Mouse (Mus musculus) hindbrain, postnatal 0 days (tissue): ENCODE results near the gene Ndufaf2. TPM values are rescaled to one million over a fixed set of nuclear protein-coding genes. Genes with fewer than 3 reads are reported as not detected.

ENCODE experiments used
- ATAC-seq: fragments of 200-750 bp; cut with Nextera tagmentation; 2 replicates; pipeline ENCODE4 v1.8.0; 2017; ENCODE audit warnings: mild to moderate bottlenecking, moderate TSS enrichment, moderate library complexity
- DNase-seq: peaks from one replicate; pipeline ENCODE4 v3.0.0-alpha.2; 2015; ENCODE audit warnings: low spot score
- H3K27ac ChIP-seq: fragments of 300-500 bp; sonication (generic); 2 replicates; pipeline ENCODE4 v1.5.1; 2014; ENCODE audit warnings: mild to moderate bottlenecking
- H3K27me3 ChIP-seq: fragments of 300-500 bp; sonication (generic); 2 replicates; pipeline ENCODE4 v1.6.1; 2014; ENCODE audit warnings: low read length, mixed read lengths; ENCODE audit not compliant: insufficient read depth
- H3K36me3 ChIP-seq: fragments of 300-500 bp; sonication (generic); 2 replicates; pipeline ENCODE4 v1.6.1; 2014; ENCODE audit warnings: low read length, mixed read lengths; ENCODE audit not compliant: insufficient read depth
- H3K4me1 ChIP-seq: fragments of 300-500 bp; sonication (generic); 2 replicates; pipeline ENCODE4 v1.6.1; 2014; ENCODE audit warnings: antibody characterized with exemption, low read length, mixed read lengths; ENCODE audit not compliant: insufficient read depth
- H3K4me2 ChIP-seq: fragments of 300-500 bp; sonication (generic); 2 replicates; pipeline ENCODE4 v1.6.1; 2014; ENCODE audit warnings: low read depth, mild to moderate bottlenecking, low read length, moderate library complexity, mixed read lengths
- H3K4me3 ChIP-seq: fragments of 300-500 bp; sonication (generic); 2 replicates; pipeline ENCODE4 v1.5.1; 2014; ENCODE audit warnings: low read length
- H3K9ac ChIP-seq: fragments of 300-500 bp; sonication (generic); replicated peaks from 2 replicates; pipeline ENCODE4 v1.6.1; 2014; ENCODE audit warnings: mild to moderate bottlenecking, low read length, moderate library complexity, mixed read lengths
- H3K9me3 ChIP-seq: fragments of 300-500 bp; sonication (generic); 2 replicates; pipeline ENCODE4 v1.6.1; 2016; ENCODE audit warnings: low read length, mixed read lengths
- CTCF ChIP-seq: IDR thresholded peaks from 2 replicates; pipeline ENCODE4 v1.5.1; 2016; ENCODE audit warnings: antibody characterized with exemption, control low read depth, low read depth
- WGBS: fragments of 180-500 bp; shearing (Covaris S2); extraction: QIAGEN DNeasy Blood & Tissue Kit; methylation state at CpG from one replicate; pipeline ENCODE4 v1.1.7; 2014; 5-methylcytosine and 5-hydroxymethylcytosine counted together
- polyA plus RNA-seq: library from polyadenylated mRNA; unstranded; fragments of >200 nt; fragmentation: Nextera tagmentation; extraction: Ambion mirVana; gene quantifications from 2 replicates; pipeline ENCODE4 v1.2.1, GENCODE M21; 2015
- total RNA-seq: library from RNA; depleted of rRNA; stranded (reverse); fragments of >200 nt; gene quantifications from 2 replicates; pipeline ENCODE4 v1.2.3, GENCODE M21; 2014

Ndufaf2 gene
- total and polyA plus RNA-seq, 2 experiments from 2014 or later = 8.2 to 74.9 TPM

DNA sequence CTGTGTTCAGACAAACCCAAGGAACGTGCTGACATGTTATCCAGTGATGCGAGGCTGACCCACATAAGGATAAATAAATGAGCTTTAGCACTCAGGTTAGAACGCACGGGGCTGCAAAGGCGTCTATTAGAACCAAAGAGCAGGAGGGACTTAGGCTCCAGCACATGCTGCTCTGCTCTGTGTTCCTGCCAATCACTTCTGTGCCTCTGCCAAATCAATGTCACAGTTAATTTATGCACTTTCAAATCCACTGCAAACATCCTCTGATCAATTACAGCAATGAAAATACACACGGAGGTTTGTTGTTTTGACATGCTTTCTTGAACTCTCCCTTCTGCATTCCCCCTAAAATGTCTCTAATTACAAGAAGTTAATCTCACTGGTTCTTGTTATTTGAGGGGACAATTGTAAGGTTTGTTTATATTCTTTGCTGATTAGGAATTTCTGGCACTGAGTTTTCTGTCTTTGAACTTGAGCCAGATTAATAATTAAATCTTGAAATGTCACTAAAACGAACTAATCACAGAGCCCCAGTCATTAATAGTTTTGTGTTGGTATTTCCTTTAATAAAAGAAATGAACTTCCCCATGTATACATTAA, 98.0 kb downstream of the Ndufaf2 start:
- Histone ChIP-seq H3K27ac (no peak overlapping the region), H3K9me3 (no peaks in the 10 kb centered on the region), H3K4me3 (no peak overlapping the region), H3K36me3 (no peaks in the 10 kb centered on the region), H3K4me2 (peak overlapping the region; percentile 13; the same call in 1 of the 2 replicates), H3K4me1 (peaks cover 7% of the 10 kb centered on the region; the same call in 1 of the 2 replicates), H3K27me3 (no peaks in the 10 kb centered on the region), H3K9ac (no peak overlapping the region)
- 24% methylated on average over 7 of the region's 7 CpGs for WGBS
- peak; percentile 32; the same call in 1 of the 2 replicates for ATAC-seq
- no peak for TF ChIP-seq CTCF
- DNase-seq = peak; percentile 68

DNA sequence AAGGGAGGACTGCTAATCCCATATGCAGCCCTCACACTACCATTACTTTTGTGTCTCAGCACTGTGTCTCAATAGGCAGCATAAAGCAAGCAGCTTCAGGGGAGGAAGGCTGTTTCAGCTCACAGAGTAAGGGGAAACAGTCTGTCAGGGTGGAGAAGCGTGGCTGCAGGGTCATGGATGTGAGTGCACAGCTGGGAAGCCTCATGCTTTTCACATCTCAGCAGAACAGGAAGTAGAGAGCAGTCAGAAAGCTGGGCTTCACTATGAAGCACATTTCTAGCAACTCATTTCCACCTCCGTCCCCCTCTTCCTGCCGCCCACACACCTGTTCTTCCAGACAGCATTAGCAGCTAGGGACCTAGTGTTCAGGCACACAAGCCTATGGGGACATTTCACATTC, 101.5 kb downstream of the Ndufaf2 start:
- Histone ChIP-seq H3K9me3 (no peaks in the 10 kb centered on the region), H3K4me1 (0 out of 2 replicates have a peak, but pooled peaks cover 2% of the 10 kb centered on the region), H3K4me2 (no peak overlapping the region), H3K9ac (no peak overlapping the region), H3K27ac (no peak overlapping the region), H3K36me3 (no peaks in the 10 kb centered on the region), H3K4me3 (no peak overlapping the region), H3K27me3 (no peaks in the 10 kb centered on the region)
- ATAC-seq (no peak), DNase-seq (no peak)
- TF ChIP-seq CTCF = no peak
- whole genome bisulfite sequencing = 74% methylated on average over 3 of the region's 3 CpGs

- TF ChIP-seq CTCF = no peak
- no peaks in the 10 kb centered on the region for H3K27me3 ChIP-seq
- ATAC-seq (no peak), DNase-seq (no peak)
- H3K4me1 ChIP-seq = peaks cover 5% of the 10 kb centered on the region; the same call in 1 of the 2 replicates
- no peak overlapping the region for H3K4me2 ChIP-seq
- no peak overlapping the region for H3K27ac ChIP-seq
- H3K9ac ChIP-seq = no peak overlapping the region
- no peak overlapping the region for H3K4me3 ChIP-seq
- 63% methylated on average over 6 of the region's 6 CpGs for WGBS
- H3K9me3 ChIP-seq = no peaks in the 10 kb centered on the region
- no peaks in the 10 kb centered on the region for H3K36me3 ChIP-seq
Observed at GRCm38 (mm10) chr13:108047364-108047763, 111.1 kb downstream of the Ndufaf2 start.

DNA sequence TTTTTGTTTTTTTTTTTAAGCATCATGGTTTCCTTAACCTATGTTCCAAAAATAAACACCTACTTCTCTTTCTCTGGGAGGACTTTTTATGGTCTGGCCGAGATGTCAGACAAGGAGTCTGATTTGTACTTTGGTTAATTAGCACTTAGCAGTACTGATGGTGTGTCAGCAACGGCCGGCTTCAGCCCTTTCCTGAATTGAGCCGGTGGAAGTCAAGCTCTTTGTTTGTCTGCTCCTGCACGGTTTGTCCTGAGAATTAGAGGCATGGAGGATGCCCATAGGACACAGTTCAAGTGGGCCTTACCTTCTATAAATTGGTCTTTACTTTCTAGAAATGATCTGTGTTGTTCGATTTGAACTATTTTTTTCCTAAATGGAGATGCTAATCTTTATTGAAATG, 111.5 kb downstream of the Ndufaf2 start:
- no peak for TF ChIP-seq CTCF

GRCm38 (mm10) chr13:108046071-108046470, 112.4 kb downstream of the Ndufaf2 start:
- 88% methylated on average over 3 of the region's 3 CpGs for WGBS
- Histone ChIP-seq H3K27ac (no peak overlapping the region), H3K36me3 (no peaks in the 10 kb centered on the region), H3K9ac (no peak overlapping the region), H3K4me3 (no peak overlapping the region), H3K4me2 (no peak overlapping the region), H3K27me3 (no peaks in the 10 kb centered on the region), H3K9me3 (no peaks in the 10 kb centered on the region), H3K4me1 (peaks cover 9% of the 10 kb centered on the region)
- no peak for TF ChIP-seq CTCF
- ATAC-seq = no peak
- DNase-seq = no peak

More for the DNA sequence above, 111.5 kb downstream of the Ndufaf2 start:
- no peaks in the 10 kb centered on the region for H3K27me3 ChIP-seq
- no peak overlapping the region for H3K9ac ChIP-seq
- H3K27ac ChIP-seq = no peak overlapping the region
- H3K4me1 ChIP-seq = peaks cover 5% of the 10 kb centered on the region; the same call in 1 of the 2 replicates
- no peak for DNase-seq
- H3K4me3 ChIP-seq = no peak overlapping the region
- H3K9me3 ChIP-seq = no peaks in the 10 kb centered on the region
- no peak overlapping the region for H3K4me2 ChIP-seq
- no peak for ATAC-seq
- H3K36me3 ChIP-seq = no peaks in the 10 kb centered on the region
- 75% methylated on average over 6 of the region's 6 CpGs for WGBS

DNA sequence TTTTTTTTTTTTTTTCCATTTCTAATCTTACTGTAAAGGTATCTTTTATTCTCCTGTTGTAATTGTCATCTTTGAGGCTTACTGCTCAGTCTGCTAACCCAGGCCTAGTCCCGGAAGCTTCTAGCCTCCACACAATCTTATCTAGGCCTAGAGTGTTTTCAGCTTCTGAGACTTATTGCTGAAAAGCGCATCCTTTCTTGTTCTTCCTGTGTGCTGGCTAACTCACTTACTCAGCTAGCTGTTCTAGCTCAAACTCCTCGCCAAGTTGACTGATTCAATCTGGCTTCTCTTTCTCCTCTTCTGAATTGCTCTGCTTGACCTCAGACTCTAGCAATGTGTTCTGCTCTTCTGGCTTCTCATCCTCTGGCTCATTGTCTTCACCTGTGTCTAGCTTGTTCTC, 112.8 kb downstream of the Ndufaf2 start:
- H3K27ac ChIP-seq = no peak overlapping the region
- no peak for DNase-seq
- H3K9ac ChIP-seq = no peak overlapping the region
- 88% methylated on average over 3 of the region's 3 CpGs for WGBS
- no peak for TF ChIP-seq CTCF
- H3K4me2 ChIP-seq = no peak overlapping the region
- no peaks in the 10 kb centered on the region for H3K27me3 ChIP-seq
- no peak for ATAC-seq
- no peaks in the 10 kb centered on the region for H3K9me3 ChIP-seq
- no peak overlapping the region for H3K4me3 ChIP-seq
- no peaks in the 10 kb centered on the region for H3K36me3 ChIP-seq
- peaks cover 10% of the 10 kb centered on the region for H3K4me1 ChIP-seq

DNA sequence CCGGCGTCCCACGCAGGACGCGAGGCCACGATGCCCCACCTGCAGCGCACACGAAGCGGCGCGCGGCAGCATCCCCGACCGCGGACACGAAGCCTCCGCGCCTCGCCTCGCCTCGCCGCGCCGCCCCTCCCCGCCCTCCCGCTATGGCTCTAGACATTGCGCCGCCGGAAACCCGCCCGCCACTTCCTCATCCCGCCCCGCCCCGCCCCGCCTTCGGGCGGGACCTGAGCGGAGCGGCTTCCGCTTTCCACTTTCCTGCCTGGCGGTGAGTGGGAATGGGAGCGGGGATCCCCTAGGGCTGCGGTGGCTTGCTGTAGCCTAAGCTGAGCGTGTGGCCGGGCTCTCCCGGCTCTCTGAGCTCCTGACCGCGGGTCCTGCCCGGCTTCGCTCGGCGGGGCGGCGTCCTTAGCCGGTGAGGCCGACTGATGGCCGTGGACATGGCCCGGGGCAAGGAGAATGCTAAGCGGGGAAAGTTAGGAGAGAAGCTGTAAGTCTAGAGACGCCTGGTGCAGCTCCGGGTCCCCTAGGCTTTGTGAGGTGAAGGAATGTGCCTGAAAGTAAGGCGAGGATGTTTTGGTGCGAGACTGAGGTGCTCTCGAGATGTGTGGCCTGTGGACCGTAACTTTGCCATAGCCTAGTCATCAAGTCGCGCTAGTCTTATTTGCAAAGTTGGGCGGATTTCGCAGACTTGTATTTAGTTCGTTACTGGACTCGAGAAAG, 114.0 kb downstream of the Ndufaf2 start, which contains the start of gene Smim15:
TSS of gene Smim15 (plus strand) at position 225 of the 720 bp plus-strand sequence.
- DNase-seq (peak; percentile 96), ATAC-seq (peak; percentile 98)
- Histone ChIP-seq H3K4me2 (peak within 1 kb of the TSS; percentile 73), H3K27ac (peak within 1 kb of the TSS; percentile 84), H3K36me3 (no peaks in the 10 kb centered on the region), H3K9me3 (no peaks in the 10 kb centered on the region), H3K27me3 (no peaks in the 10 kb centered on the region), H3K4me1 (peaks cover 10% of the 10 kb centered on the region), H3K9ac (peak within 1 kb of the TSS; percentile 76), H3K4me3 (peak within 1 kb of the TSS; percentile 88)
- under 1% methylated on average over 68 of the region's 71 CpGs for WGBS
- TF ChIP-seq CTCF = no peak
